Mouse (Mus musculus) cerebellum, adult 18-20 months (tissue): ENCODE measurements around the gene Rufy1.

Experiments used
- DNase-seq, 2 experiments: peaks; one replicate each; pipeline ENCODE4 v3.0.0; 2021

Gene Rufy1

GRCm38 (mm10) chr11:50421934-50422780 lies 8.8 kb downstream of the Rufy1 start:
- DNase-seq: peak; percentile 34 to 55

- no peak for DNase-seq
These were observed 9.5 kb downstream of the Rufy1 start for GRCm38 (mm10) chr11:50421461-50421860.

- DNase-seq: no peak
These were observed 13.1 kb downstream of the Rufy1 start for GRCm38 (mm10) chr11:50417856-50418255.

GRCm38 (mm10) chr11:50415563-50416241 lies 15.2 kb downstream of the Rufy1 start:
- DNase-seq: no peak

GRCm38 (mm10) chr11:50407235-50407634 lies 23.7 kb downstream of the Rufy1 start:
- DNase-seq: no peak

- DNase-seq: peak; percentile 48 to 55
These were observed 27.4 kb downstream of the Rufy1 start for GRCm38 (mm10) chr11:50403367-50404014.

- no peak for DNase-seq
These were observed 28.4 kb downstream of the Rufy1 start for GRCm38 (mm10) chr11:50402481-50402880.

GRCm38 (mm10) chr11:50398803-50399202 lies 32.1 kb downstream of the Rufy1 start:
- no peak for DNase-seq

GRCm38 (mm10) chr11:50397316-50397715 lies 33.6 kb downstream of the Rufy1 start:
- DNase-seq: no peak

GRCm38 (mm10) chr11:50396766-50397307 lies 34.1 kb downstream of the Rufy1 start:
- no peak for DNase-seq

- DNase-seq: no peak
These were observed 36.2 kb downstream of the Rufy1 start for GRCm38 (mm10) chr11:50394731-50395130.

- no peak for DNase-seq
These were observed 37.6 kb downstream of the Rufy1 start for GRCm38 (mm10) chr11:50393306-50393705.

GRCm38 (mm10) chr11:50391272-50391960 lies 39.5 kb downstream of the Rufy1 start:
- DNase-seq: no peak

- DNase-seq: no peak
These were observed 41.3 kb downstream of the Rufy1 start for GRCm38 (mm10) chr11:50389616-50390015.

- DNase-seq: no peak
These were observed 41.9 kb downstream of the Rufy1 start for GRCm38 (mm10) chr11:50389011-50389410.

GRCm38 (mm10) chr11:50388217-50388929 lies 42.6 kb downstream of the Rufy1 start:
- no peak for DNase-seq

- DNase-seq: no peak
These were observed 43.2 kb downstream of the Rufy1 start for GRCm38 (mm10) chr11:50387697-50388096.

- DNase-seq: no peak
These were observed 43.7 kb downstream of the Rufy1 start for GRCm38 (mm10) chr11:50387167-50387679.

GRCm38 (mm10) chr11:50381311-50381710 lies 49.6 kb downstream of the Rufy1 start:
- no peak for DNase-seq

- no peak for DNase-seq
These were observed 51.7 kb downstream of the Rufy1 start for GRCm38 (mm10) chr11:50379023-50379752.
